Mouse (Mus musculus): ENCODE data around the gene Otulin.

DNA sequence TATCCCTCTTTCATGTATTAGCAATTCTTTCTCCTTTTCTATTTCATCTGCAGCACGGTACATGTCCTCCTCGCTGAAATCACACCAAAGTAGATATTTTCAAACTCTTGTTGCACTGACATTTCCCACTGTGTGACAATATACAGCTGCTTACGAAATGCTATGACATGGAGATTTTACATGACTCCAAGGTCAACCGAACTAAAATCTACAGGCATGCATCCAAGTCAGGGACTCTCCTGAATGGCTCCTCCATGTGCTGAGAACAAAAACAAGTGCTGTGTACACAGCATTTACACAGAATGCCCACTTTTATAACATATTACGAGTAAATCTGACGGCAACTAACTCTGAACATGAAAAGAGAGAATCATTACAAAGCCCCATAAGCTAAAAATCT lies 7.2 kb downstream of the Otulin start:
- no peak for TF ChIP-seq CTCF (IDR thresholded peaks at IDR 0.05; ENCODE audit: insufficient read depth, low read depth, low read length)
- TF ChIP-seq POLR2A (IDR thresholded peaks at IDR 0.05; ENCODE audit: insufficient read depth, low read depth, low read length) = no peak
